Mouse (Mus musculus): ENCODE data around the gene Erlin1.

Gene Erlin1

DNA sequence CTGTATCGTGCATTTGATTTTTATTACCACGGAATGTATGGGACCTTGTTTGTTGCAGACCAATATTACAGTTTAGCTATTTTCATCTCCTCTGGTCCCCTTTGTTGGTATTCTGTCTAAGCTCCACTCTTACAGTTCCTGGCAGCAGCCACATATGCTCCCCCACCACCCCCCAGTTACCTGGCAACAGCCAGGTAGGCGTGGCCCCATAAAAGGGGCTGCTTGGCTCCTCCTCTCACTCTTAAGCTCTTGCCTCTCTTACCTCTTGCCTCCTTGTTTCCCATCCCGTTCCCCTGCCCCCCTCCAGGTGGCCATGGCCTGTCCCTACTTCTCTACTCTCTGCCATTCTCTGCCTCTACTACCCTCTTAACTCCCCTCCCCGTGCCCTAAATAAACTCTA lies 1.6 kb upstream of the Erlin1 start:
- no peak overlapping the region for H3K4me3 ChIP-seq (replicated peaks; ENCODE audit: low read length)
- peaks cover 33% of the 10 kb centered on the region for H3K36me3 ChIP-seq (ENCODE audit: insufficient read depth, low read length)
- H3K4me1 ChIP-seq (replicated peaks; ENCODE audit: low read depth, low read length), result peaks cover 40% of the 10 kb centered on the region
- no peak for TF ChIP-seq NANOG (IDR thresholded peaks at IDR 0.05; ENCODE audit: borderline replicate concordance, low read length)
- TF ChIP-seq CTCF (conservative IDR thresholded peaks at IDR 0.05; ENCODE audit: low read length), result no peak
- TF ChIP-seq POU5F1 (IDR thresholded peaks at IDR 0.05; ENCODE audit: borderline replicate concordance, low read length), result no peak
- no peaks in the 10 kb centered on the region for H3K9me3 ChIP-seq (ENCODE audit: low read length)
- H3K27me3 ChIP-seq (ENCODE audit: insufficient read depth, low read length), result peaks cover 12% of the 10 kb centered on the region

DNA sequence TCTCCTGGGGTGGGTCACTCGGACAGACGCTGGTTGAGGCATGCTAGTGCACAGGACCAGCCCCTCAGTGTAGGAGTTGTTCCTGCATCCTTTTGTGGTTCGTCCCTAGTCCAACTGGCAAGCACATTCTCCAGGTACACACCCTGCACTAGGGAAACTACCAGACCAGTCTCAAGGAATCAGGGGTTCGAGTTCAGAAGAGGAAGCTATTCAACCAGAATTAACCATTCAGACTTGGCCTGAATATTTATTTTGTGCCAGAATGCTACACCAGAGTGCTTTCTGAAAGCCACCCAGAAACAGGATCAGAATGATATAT lies 288 bp upstream of the Erlin1 start:
- peaks cover 28% of the 10 kb centered on the region for H3K36me3 ChIP-seq (ENCODE audit: insufficient read depth, low read length)
- peak overlapping the region; percentile 91 for H3K4me3 ChIP-seq (replicated peaks; ENCODE audit: low read length)
- H3K9me3 ChIP-seq (ENCODE audit: low read length), result no peaks in the 10 kb centered on the region
- TF ChIP-seq NANOG (IDR thresholded peaks at IDR 0.05; ENCODE audit: borderline replicate concordance, low read length), result no peak
- no peak for TF ChIP-seq CTCF (conservative IDR thresholded peaks at IDR 0.05; ENCODE audit: low read length)
- no peak for TF ChIP-seq POU5F1 (IDR thresholded peaks at IDR 0.05; ENCODE audit: borderline replicate concordance, low read length)
- peaks cover 31% of the 10 kb centered on the region for H3K4me1 ChIP-seq (replicated peaks; ENCODE audit: low read depth, low read length)
- peaks cover 12% of the 10 kb centered on the region for H3K27me3 ChIP-seq (ENCODE audit: insufficient read depth, low read length)

DNA sequence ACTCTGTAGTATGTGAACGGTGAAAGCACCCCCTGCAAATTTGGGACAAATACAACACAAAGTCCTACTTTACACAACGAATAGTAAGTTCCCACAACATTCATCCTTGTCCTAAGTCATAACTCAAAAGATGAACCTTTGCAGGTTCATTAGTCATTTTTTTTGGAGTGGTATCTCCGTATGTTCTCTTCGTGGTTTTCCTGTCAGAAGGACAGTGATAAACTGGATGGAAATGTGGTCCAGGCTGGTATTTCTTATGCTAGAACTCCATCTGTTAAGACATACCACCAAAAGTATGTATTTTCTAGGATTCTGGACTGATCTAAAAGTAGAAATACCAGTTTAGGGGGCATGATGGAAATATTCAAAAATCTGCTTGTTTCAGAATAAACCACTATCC lies 1.4 kb downstream of the Erlin1 start:
- Histone ChIP-seq H3K9me3 (ENCODE audit: low read length) (no peaks in the 10 kb centered on the region), H3K4me1 (replicated peaks; ENCODE audit: low read depth, low read length) (peaks cover 32% of the 10 kb centered on the region), H3K4me3 (replicated peaks; ENCODE audit: low read length) (peak overlapping the region; percentile 91), H3K36me3 (ENCODE audit: insufficient read depth, low read length) (peaks cover 26% of the 10 kb centered on the region), H3K27me3 (ENCODE audit: insufficient read depth, low read length) (peaks cover 12% of the 10 kb centered on the region)
- no peak for TF ChIP-seq NANOG (IDR thresholded peaks at IDR 0.05; ENCODE audit: borderline replicate concordance, low read length)
- TF ChIP-seq CTCF (conservative IDR thresholded peaks at IDR 0.05; ENCODE audit: low read length), result no peak
- TF ChIP-seq POU5F1 (IDR thresholded peaks at IDR 0.05; ENCODE audit: borderline replicate concordance, low read length), result no peak

DNA sequence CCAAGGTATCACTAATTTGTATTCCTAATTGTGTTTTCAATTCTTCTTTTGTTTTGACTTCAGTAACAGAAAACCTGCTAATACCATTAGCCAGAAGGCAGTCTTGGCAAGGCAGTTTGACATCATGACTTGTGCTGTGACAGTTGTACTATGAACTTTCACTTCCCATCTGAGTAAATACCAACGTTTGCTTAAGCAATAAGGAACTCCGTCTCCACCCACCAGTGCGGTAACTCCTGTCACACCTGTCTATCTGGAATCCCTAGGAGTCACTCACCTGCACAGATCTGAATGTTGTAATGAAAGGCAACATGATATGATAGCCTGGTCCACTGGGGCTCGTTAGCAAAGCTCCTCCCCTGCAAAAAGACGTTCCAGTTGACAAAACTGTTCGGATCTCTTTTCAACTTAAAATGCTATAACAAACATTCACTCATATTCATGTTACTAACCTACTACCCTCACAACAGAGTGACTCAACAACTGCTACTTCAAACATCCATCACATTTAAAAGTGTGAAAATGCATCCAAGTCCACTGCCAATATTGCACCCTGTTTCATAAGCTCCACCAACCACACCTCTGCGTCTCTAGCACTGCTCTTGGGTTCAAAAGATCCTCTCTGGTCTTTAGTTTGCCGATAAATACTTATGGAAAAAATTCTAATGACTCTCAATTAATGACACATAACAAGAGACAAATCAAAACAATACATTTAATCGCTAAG lies 2.1 kb downstream of the Erlin1 start:
- peaks cover 29% of the 10 kb centered on the region for H3K36me3 ChIP-seq (ENCODE audit: insufficient read depth, low read length)
- peaks cover 32% of the 10 kb centered on the region for H3K4me1 ChIP-seq (replicated peaks; ENCODE audit: low read depth, low read length)
- TF ChIP-seq NANOG (IDR thresholded peaks at IDR 0.05; ENCODE audit: borderline replicate concordance, low read length), result no peak
- TF ChIP-seq CTCF (conservative IDR thresholded peaks at IDR 0.05; ENCODE audit: low read length), result no peak
- no peak overlapping the region for H3K4me3 ChIP-seq (replicated peaks; ENCODE audit: low read length)
- H3K27me3 ChIP-seq (ENCODE audit: insufficient read depth, low read length), result peaks cover 12% of the 10 kb centered on the region
- no peaks in the 10 kb centered on the region for H3K9me3 ChIP-seq (ENCODE audit: low read length)

DNA sequence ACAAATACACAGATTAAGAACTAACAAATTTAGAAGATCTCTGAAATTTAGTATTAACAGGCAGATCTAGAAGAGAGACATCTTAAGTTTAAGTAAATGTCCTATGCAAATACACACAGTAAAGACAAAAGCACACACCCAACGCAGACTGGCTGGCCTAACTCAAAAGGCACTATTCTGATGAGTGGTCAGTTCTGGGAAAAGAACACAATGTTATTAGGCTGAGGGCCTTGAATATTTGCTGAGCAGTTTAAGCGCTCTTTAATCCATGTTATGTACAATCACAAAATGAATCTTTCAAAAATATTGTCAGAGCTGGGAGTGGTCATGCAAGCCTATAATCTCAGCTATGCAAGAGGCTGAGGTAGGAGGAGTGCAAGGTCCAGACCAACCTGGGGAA lies 4.9 kb downstream of the Erlin1 start:
- H3K4me3 ChIP-seq (replicated peaks; ENCODE audit: low read length), result no peak overlapping the region

DNA sequence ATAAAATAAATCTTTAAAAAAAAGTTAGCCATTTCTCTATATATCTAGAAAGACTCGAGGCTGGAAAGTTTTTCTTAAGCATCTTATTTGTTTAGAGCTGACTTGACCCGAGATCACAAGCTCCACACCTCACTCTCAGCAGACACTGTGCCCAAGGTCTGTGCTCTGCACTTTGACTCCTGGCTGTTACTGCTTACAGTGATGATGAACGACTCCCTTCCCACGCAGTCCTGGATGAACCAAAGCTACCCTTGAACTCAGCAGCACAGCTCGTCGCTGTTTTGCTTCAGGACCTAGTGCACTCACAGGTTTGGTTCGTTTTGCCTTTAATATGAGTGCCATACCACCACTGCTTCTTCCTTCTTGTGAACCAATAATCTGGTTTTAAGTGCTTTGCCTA lies 5.8 kb downstream of the Erlin1 start:
- H3K4me3 ChIP-seq (replicated peaks; ENCODE audit: low read length), result no peak overlapping the region
- H3K9me3 ChIP-seq (ENCODE audit: low read length), result no peaks in the 10 kb centered on the region
- peaks cover 13% of the 10 kb centered on the region for H3K4me1 ChIP-seq (replicated peaks; ENCODE audit: low read depth, low read length)
- peaks cover 8% of the 10 kb centered on the region for H3K27me3 ChIP-seq (ENCODE audit: insufficient read depth, low read length)
- no peak for TF ChIP-seq CTCF (conservative IDR thresholded peaks at IDR 0.05; ENCODE audit: low read length)
- no peak for TF ChIP-seq NANOG (IDR thresholded peaks at IDR 0.05; ENCODE audit: borderline replicate concordance, low read length)
- TF ChIP-seq POU5F1 (IDR thresholded peaks at IDR 0.05; ENCODE audit: borderline replicate concordance, low read length), result no peak
- peaks cover 62% of the 10 kb centered on the region for H3K36me3 ChIP-seq (ENCODE audit: insufficient read depth, low read length)

More for the DNA sequence above, 4.9 kb downstream of the Erlin1 start:
- H3K36me3 ChIP-seq (ENCODE audit: insufficient read depth, low read length), result peaks cover 56% of the 10 kb centered on the region
- TF ChIP-seq NANOG (IDR thresholded peaks at IDR 0.05; ENCODE audit: borderline replicate concordance, low read length) (no peak), CTCF (conservative IDR thresholded peaks at IDR 0.05; ENCODE audit: low read length) (no peak), POU5F1 (IDR thresholded peaks at IDR 0.05; ENCODE audit: borderline replicate concordance, low read length) (no peak)
- no peaks in the 10 kb centered on the region for H3K9me3 ChIP-seq (ENCODE audit: low read length)
- peaks cover 15% of the 10 kb centered on the region for H3K4me1 ChIP-seq (replicated peaks; ENCODE audit: low read depth, low read length)
- H3K27me3 ChIP-seq (ENCODE audit: insufficient read depth, low read length), result peaks cover 12% of the 10 kb centered on the region

DNA sequence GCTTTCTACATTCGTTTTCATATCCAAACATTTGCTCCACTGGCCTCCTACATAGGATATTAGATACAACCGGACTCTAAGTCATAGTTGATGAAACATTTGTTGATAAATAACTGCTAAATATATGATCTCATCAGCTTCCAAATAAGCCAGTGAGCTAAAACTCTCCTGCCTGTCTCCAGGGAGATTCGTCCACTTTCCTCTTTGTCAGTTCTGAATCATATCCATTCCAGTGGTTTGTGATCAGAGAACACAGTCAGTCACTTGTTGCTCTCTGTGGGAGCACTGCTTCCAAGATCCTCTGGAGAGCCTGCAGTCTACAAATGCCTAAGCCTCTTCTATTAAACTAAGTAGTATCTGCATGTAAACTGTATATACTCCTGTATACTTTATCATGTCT lies 9.4 kb downstream of the Erlin1 start:
- H3K36me3 ChIP-seq (ENCODE audit: insufficient read depth, low read length), result peaks cover 69% of the 10 kb centered on the region
- no peak overlapping the region for H3K4me3 ChIP-seq (replicated peaks; ENCODE audit: low read length)
- TF ChIP-seq POU5F1 (IDR thresholded peaks at IDR 0.05; ENCODE audit: borderline replicate concordance, low read length) (no peak), CTCF (conservative IDR thresholded peaks at IDR 0.05; ENCODE audit: low read length) (no peak), NANOG (IDR thresholded peaks at IDR 0.05; ENCODE audit: borderline replicate concordance, low read length) (no peak)
- no peaks in the 10 kb centered on the region for H3K9me3 ChIP-seq (ENCODE audit: low read length)
- peaks cover 7% of the 10 kb centered on the region; the same call in 1 of the 2 replicates for H3K4me1 ChIP-seq (replicated peaks; ENCODE audit: low read depth, low read length)
- no peaks in the 10 kb centered on the region for H3K27me3 ChIP-seq (ENCODE audit: insufficient read depth, low read length)

DNA sequence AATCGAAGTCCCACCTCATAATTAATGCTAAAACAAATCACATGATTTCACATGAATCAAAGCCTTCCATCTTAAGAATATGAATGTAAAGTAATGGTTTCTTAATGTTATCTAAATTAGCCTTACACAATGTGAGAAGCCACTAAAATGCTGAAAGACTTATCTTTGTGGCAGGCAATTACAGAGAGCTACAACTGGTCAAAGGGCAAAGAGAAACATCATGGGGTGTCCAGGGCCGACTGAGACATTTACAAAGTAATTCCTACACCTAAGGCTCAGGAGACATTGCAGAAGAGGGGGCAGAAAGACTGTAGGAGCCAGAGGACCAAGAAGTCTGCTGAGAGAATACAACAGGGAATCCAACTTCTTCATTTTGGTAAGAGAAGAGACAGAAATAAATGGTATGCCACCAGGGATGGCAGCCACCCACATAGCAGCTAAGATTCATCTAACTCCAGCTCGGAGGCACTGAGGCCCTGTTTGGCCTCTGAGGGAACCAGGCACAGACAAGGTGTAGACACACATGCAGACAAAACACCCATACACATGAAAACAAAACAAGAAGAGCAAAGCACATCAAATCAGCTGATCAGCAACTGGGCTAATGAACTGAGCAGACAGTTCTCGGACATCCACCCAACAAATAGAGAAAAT lies 14.3 kb downstream of the Erlin1 start:
- Histone ChIP-seq H3K27me3 (ENCODE audit: insufficient read depth, low read length) (no peaks in the 10 kb centered on the region), H3K36me3 (ENCODE audit: insufficient read depth, low read length) (peaks cover 56% of the 10 kb centered on the region), H3K4me1 (replicated peaks; ENCODE audit: low read depth, low read length) (peaks cover 18% of the 10 kb centered on the region), H3K4me3 (replicated peaks; ENCODE audit: low read length) (no peak overlapping the region), H3K9me3 (ENCODE audit: low read length) (no peaks in the 10 kb centered on the region)
- no peak for TF ChIP-seq POU5F1 (IDR thresholded peaks at IDR 0.05; ENCODE audit: borderline replicate concordance, low read length)

DNA sequence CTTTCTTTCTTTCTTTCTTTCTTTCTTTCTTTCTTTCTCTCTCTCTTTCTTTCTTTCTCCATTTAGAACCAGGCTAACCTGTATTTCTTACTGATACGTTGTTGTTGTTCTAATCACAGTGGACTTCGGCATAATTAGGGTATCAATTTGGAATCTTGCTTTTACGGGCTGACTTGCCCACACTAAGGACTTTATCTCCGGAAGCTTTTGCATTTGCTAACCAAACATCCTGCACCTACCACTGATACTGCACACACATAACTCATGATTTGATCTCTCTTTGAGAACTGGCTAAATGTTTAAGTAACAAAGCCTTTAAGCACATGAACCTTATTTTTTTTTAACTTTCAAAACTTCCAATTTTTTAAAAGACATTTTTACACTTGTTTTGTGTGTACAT lies 19.2 kb downstream of the Erlin1 start:
- no peak for TF ChIP-seq CTCF (conservative IDR thresholded peaks at IDR 0.05; ENCODE audit: low read length)
- TF ChIP-seq NANOG (IDR thresholded peaks at IDR 0.05; ENCODE audit: borderline replicate concordance, low read length), result no peak
- no peak for TF ChIP-seq POU5F1 (IDR thresholded peaks at IDR 0.05; ENCODE audit: borderline replicate concordance, low read length)
- no peaks in the 10 kb centered on the region for H3K9me3 ChIP-seq (ENCODE audit: low read length)
- no peak overlapping the region for H3K4me3 ChIP-seq (replicated peaks; ENCODE audit: low read length)
- no peaks in the 10 kb centered on the region for H3K27me3 ChIP-seq (ENCODE audit: insufficient read depth, low read length)
- peaks cover 47% of the 10 kb centered on the region for H3K36me3 ChIP-seq (ENCODE audit: insufficient read depth, low read length)
- peaks cover 44% of the 10 kb centered on the region for H3K4me1 ChIP-seq (replicated peaks; ENCODE audit: low read depth, low read length)

Measured in E14TG2a.4 (cell line).